Mouse (Mus musculus): ENCODE measurements at regions not wholly inside any gene's neighbourhood (a gene's known extent, or its start where the extent isn't known, plus 50 kb on each side); places are given as distances from the start of the nearest gene placed in this dataset.

DNA sequence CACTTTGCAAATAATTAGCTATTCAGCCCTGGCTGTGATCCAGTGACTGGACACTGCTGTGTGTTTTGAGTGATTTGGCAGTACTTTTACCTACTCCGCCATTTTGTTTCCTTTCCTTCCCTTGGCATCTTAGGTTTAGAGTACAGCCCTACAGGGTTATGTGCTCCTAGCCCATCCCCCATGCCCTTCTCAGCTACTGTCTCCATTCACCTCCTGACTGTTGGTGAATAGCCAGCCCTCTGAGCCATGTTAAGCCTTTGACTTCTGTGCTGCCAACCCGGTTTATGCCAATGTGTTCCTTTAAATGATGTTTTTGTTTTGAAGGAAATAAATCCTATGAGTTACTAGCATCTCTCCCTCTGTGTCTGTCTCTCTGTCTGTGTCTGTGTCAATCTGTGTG, 167.8 kb upstream of the Tas2r134 start:
- TF ChIP-seq CTCF (IDR thresholded peaks at IDR 0.05; ENCODE audit: borderline replicate concordance, insufficient read depth, low read depth, low read length) (no peak), POLR2A (IDR thresholded peaks at IDR 0.05; ENCODE audit: borderline replicate concordance, insufficient read depth, low read length) (no peak)
